Mouse (Mus musculus): Measurements from ENCODE around the gene Nim1k. TPM values are rescaled to one million over a fixed set of nuclear protein-coding genes. Genes with fewer than 3 reads are reported as not detected.
"Not testable (repeated sequence)": the region's sequence is repeated elsewhere in the genome, so short reads cannot be mapped to it uniquely, and the experiment has no call there.

Gene Nim1k
- polyA plus RNA-seq, 1 experiment from 2014 or later = 1.5 TPM

GRCm38 (mm10) chr13:119713821-119714220 lies 41.9 kb downstream of the Nim1k start:
- Histone ChIP-seq H3K27ac (no peak overlapping the region), H3K4me1 (replicated peaks) (no peaks in the 10 kb centered on the region), H3K36me3 (peaks cover 40% of the 10 kb centered on the region), H3K4me3 (no peak overlapping the region), H3K27me3 (ENCODE audit: insufficient read depth, poor library complexity, severe bottlenecking) (no peaks in the 10 kb centered on the region), H3K9me3 (no peaks in the 10 kb centered on the region)
- 70% methylated on average over 9 of the region's 9 CpGs for WGBS
- no peak for DNase-seq (ENCODE audit: low spot score)

- no peaks in the 10 kb centered on the region for H3K9me3 ChIP-seq
- no peak overlapping the region for H3K27ac ChIP-seq
- H3K4me1 ChIP-seq (replicated peaks) = no peaks in the 10 kb centered on the region
- WGBS = 72% methylated on average over 8 of the region's 8 CpGs
- no peak overlapping the region for H3K4me3 ChIP-seq
- H3K27me3 ChIP-seq (ENCODE audit: insufficient read depth, poor library complexity, severe bottlenecking) = no peaks in the 10 kb centered on the region
- no peak for DNase-seq (ENCODE audit: low spot score)
- peaks cover 45% of the 10 kb centered on the region for H3K36me3 ChIP-seq
Measured at GRCm38 (mm10) chr13:119713107-119713787, 42.4 kb downstream of the Nim1k start.

DNA sequence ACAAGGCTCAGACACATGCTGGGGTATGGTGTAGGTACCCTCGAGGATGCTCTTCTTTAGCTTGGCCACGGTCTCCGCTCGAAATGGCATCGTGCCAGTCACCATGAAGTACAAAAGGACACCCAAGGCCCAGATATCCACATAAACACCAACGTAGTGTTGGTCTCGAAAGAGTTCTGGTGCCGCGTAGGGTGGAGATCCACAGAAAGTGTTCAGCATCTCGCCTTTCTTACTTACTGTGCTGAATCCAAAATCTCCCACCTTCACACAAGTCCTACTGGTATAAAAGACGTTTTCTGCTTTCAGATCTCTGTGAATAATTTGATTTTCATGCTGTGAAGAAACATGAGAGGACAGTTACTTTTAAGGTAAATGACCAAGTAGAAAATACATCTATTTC lies 43.2 kb downstream of the Nim1k start:
- Histone ChIP-seq H3K4me3 (no peak overlapping the region), H3K27ac (no peak overlapping the region), H3K36me3 (peaks cover 53% of the 10 kb centered on the region), H3K27me3 (ENCODE audit: insufficient read depth, poor library complexity, severe bottlenecking) (no peaks in the 10 kb centered on the region), H3K4me1 (replicated peaks) (no peaks in the 10 kb centered on the region), H3K9me3 (no peaks in the 10 kb centered on the region)
- no peak for DNase-seq (ENCODE audit: low spot score)
- WGBS = 92% methylated on average over 11 of the region's 11 CpGs

GRCm38 (mm10) chr13:119710268-119710610 lies 45.4 kb downstream of the Nim1k start:
- no peak overlapping the region for H3K4me3 ChIP-seq
- no peak overlapping the region for H3K27ac ChIP-seq
- H3K36me3 ChIP-seq = peaks cover 73% of the 10 kb centered on the region
- H3K9me3 ChIP-seq = no peaks in the 10 kb centered on the region
- H3K27me3 ChIP-seq (ENCODE audit: insufficient read depth, poor library complexity, severe bottlenecking) = no peaks in the 10 kb centered on the region
- H3K4me1 ChIP-seq (replicated peaks) = no peaks in the 10 kb centered on the region
- DNase-seq (ENCODE audit: low spot score) = no peak
- 90% methylated on average over 10 of the region's 10 CpGs for WGBS

DNA sequence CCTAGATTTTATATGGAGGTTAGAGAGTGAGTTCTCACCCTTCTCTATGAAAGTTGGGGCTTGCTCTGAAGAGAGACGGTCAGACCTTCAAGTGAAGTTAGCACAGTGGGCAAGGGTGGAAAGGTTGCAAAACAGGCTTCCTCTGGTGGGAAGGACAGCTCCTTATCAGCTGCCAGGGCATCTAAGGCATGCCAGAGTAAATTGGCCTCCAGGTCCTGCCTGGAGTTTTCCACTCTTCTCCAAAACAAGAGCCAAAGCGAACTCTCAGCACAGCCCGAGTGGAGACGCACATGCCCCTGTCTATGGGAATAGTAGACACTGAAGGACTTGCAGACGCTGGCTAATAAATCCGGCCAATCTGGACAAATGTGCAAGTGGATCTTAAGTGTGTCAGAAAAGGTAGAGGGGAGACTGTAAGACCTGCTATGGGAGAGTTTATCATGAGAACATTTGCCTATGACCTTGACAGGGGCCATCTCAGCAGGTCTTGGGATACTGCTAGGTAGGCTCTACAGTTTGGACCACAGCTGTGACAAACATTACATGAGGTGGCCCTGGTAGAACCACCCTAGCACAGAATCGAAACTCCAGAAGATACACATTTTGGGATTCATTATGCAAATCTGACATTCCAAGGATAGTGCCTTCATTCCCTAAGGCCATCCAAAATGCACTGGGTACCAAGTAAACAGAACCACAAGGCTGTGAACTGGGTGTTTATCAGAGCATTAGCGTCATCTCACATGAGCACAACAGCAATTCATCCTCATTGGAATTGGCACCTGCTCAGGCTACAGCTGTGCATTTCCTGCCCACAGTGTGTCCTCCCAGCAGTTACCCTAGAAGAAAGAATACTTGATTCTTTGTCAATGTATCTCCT lies 46.1 kb downstream of the Nim1k start:
- Histone ChIP-seq H3K36me3 (peaks cover 79% of the 10 kb centered on the region), H3K4me1 (replicated peaks) (no peaks in the 10 kb centered on the region), H3K27me3 (ENCODE audit: insufficient read depth, poor library complexity, severe bottlenecking) (no peaks in the 10 kb centered on the region), H3K9me3 (no peaks in the 10 kb centered on the region), H3K4me3 (no peak overlapping the region), H3K27ac (no peak overlapping the region)
- DNase-seq (ENCODE audit: low spot score) = no peak
- WGBS = 92% methylated on average over 8 of the region's 8 CpGs

DNA sequence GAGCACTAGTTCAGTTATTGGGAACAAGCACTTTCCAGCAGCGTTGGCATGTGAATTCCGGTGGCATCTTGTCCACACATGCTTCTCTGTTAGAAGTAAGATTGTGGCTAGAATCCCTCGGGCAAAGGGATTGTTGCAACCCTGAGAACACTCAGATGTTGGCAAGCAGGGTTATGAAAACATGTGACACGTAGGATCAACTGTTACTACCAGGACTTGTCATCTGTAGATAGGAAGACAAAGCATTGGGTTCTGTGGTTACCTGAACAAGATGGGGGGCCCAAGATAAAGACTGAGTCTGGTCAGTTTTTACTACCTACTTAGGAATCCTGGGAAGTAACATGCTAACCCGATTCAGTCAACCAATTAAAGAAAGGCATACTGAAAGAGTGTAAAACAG lies 46.7 kb downstream of the Nim1k start:
- DNase-seq (ENCODE audit: low spot score) = no peak
- Histone ChIP-seq H3K36me3 (peaks cover 86% of the 10 kb centered on the region), H3K27ac (no peak overlapping the region), H3K4me1 (replicated peaks) (no peaks in the 10 kb centered on the region), H3K27me3 (ENCODE audit: insufficient read depth, poor library complexity, severe bottlenecking) (no peaks in the 10 kb centered on the region), H3K4me3 (no peak overlapping the region), H3K9me3 (no peaks in the 10 kb centered on the region)
- WGBS = 95% methylated on average over 5 of the region's 5 CpGs

DNA sequence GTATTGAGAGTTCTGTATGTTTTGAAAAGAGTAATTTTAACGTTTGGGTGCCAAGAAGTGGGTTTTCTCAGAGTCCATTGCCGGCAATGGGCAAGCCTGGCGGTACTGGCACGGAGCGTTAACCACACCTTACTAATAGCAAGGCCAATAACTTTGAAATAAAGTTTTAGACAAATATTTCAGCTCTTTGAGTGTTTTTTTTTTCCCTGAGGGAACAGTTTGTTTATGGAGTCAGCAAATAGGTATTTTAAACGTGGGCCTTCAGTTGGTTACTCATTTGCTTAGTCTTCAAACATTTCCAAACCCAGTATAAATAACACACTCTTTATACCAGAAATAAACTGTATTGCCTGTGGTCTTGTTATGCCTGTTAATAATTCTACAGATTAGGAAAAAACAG lies 47.8 kb downstream of the Nim1k start:
- 92% methylated on average over 6 of the region's 6 CpGs for WGBS
- no peak overlapping the region for H3K27ac ChIP-seq
- H3K4me1 ChIP-seq (replicated peaks) = no peaks in the 10 kb centered on the region
- no peaks in the 10 kb centered on the region for H3K27me3 ChIP-seq (ENCODE audit: insufficient read depth, poor library complexity, severe bottlenecking)
- H3K9me3 ChIP-seq = no peaks in the 10 kb centered on the region
- H3K4me3 ChIP-seq = no peak overlapping the region
- H3K36me3 ChIP-seq = peaks cover 91% of the 10 kb centered on the region
- no peak for DNase-seq (ENCODE audit: low spot score)

GRCm38 (mm10) chr13:119706953-119707352 lies 48.7 kb downstream of the Nim1k start:
- Histone ChIP-seq H3K36me3 (peaks cover 92% of the 10 kb centered on the region), H3K27ac (no peak overlapping the region), H3K27me3 (ENCODE audit: insufficient read depth, poor library complexity, severe bottlenecking) (no peaks in the 10 kb centered on the region), H3K9me3 (no peaks in the 10 kb centered on the region), H3K4me3 (no peak overlapping the region), H3K4me1 (replicated peaks) (no peaks in the 10 kb centered on the region)
- no peak for DNase-seq (ENCODE audit: low spot score)
- 79% methylated on average over 7 of the region's 7 CpGs for WGBS

DNA sequence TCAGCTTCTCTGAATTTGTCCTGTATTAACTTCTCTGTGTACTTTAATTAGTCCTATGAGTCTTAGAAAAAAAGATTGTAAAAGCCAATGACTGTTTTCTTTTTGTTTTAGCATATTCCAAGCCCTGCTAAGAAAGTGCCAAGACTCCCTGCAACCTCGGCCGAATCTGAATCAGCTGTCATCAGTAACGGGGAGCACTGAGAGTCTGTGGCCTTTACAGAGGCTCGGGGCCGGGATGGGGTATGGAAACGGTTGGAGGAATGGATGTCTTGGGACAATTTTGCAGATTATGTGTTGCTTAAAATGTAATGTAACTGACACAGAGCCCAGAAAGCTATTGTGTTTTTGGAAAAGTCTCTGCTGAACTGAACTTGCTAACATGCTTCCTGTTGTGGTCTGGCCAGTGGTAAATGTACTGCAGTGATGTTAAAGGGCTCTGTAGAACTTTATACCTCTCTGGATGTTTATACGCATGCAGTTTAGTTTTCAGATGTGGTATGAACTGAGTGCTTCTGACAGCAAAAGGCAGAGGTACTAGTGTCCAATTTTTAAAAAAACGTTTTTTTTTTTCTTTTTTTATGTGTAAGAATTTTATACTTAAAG lies 49.3 kb downstream of the Nim1k start:
- not testable (repeated sequence) for H3K27me3 ChIP-seq (ENCODE audit: insufficient read depth, poor library complexity, severe bottlenecking); H3K4me3 ChIP-seq; DNase-seq (ENCODE audit: low spot score); H3K4me1 ChIP-seq (replicated peaks); H3K27ac ChIP-seq; H3K9me3 ChIP-seq
- WGBS = 91% methylated on average over 8 of the region's 8 CpGs
- peaks cover 98% of the 10 kb centered on the region for H3K36me3 ChIP-seq

DNA sequence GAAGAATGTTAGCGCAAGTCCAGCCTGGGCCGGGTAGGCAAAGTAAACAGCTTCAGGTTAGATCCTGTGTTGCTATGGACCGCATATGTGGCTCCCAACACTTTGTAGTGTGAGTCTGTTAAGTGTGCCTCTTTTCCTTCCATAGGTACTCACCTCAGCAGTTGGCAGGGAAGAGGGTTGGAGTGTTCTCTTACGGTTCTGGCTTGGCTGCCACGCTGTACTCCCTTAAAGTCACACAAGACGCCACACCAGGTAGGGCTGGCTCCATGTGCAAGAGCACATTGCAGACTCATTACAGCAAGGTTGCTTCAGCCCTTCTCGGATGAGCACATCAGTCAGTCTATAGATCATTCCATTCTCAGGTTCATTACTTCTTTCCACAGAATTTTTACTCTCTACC lies 51.4 kb downstream of the Nim1k start:
- Histone ChIP-seq H3K36me3 (peaks cover 98% of the 10 kb centered on the region), H3K27me3 (ENCODE audit: insufficient read depth, poor library complexity, severe bottlenecking) (no peaks in the 10 kb centered on the region), H3K27ac (no peak overlapping the region), H3K9me3 (no peaks in the 10 kb centered on the region), H3K4me1 (replicated peaks) (no peaks in the 10 kb centered on the region), H3K4me3 (no peak overlapping the region)
- no peak for DNase-seq (ENCODE audit: low spot score)
- 94% methylated on average over 7 of the region's 7 CpGs for WGBS

GRCm38 (mm10) chr13:119698436-119698835 lies 57.2 kb downstream of the Nim1k start:
- DNase-seq (ENCODE audit: low spot score) = no peak
- H3K4me3 ChIP-seq = no peak overlapping the region
- no peaks in the 10 kb centered on the region for H3K9me3 ChIP-seq
- H3K4me1 ChIP-seq (replicated peaks) = peaks cover 20% of the 10 kb centered on the region
- no peaks in the 10 kb centered on the region for H3K27me3 ChIP-seq (ENCODE audit: insufficient read depth, poor library complexity, severe bottlenecking)
- H3K27ac ChIP-seq = no peak overlapping the region
- WGBS = 98% methylated on average over 4 of the region's 4 CpGs
- H3K36me3 ChIP-seq = peaks cover 97% of the 10 kb centered on the region

DNA sequence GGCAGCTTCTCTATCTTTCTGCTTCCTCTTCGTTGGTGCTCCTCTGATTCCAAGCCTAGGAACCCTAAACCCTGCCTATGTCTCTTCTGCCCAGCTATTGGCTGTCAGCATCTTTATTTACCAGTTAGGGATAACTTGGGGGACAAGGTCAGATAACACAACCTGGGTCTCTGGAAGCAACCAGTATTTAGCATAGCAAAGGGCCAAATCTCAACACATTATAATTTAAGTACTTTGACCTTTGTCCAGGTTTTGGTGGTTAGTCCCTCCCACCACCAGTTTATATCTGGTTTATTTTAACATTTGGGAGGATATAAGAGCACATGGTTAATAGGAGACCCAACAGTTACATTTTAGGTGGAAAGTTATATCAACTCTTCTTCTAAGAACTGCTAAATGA lies 59.2 kb downstream of the Nim1k start:
- no peak overlapping the region for H3K27ac ChIP-seq
- 89% methylated on average over 1 of the region's 1 CpGs for WGBS
- no peak overlapping the region for H3K4me3 ChIP-seq
- H3K27me3 ChIP-seq (ENCODE audit: insufficient read depth, poor library complexity, severe bottlenecking) = no peaks in the 10 kb centered on the region
- H3K36me3 ChIP-seq = peaks cover 85% of the 10 kb centered on the region
- no peak for DNase-seq (ENCODE audit: low spot score)
- H3K9me3 ChIP-seq = no peaks in the 10 kb centered on the region
- peaks cover 34% of the 10 kb centered on the region for H3K4me1 ChIP-seq (replicated peaks)

- no peaks in the 10 kb centered on the region for H3K27me3 ChIP-seq (ENCODE audit: insufficient read depth, poor library complexity, severe bottlenecking)
- H3K4me3 ChIP-seq = no peak overlapping the region; the same call in 1 of the 2 replicates
- no peak for DNase-seq (ENCODE audit: low spot score)
- peaks cover 39% of the 10 kb centered on the region for H3K4me1 ChIP-seq (replicated peaks)
- H3K9me3 ChIP-seq = no peaks in the 10 kb centered on the region
- peaks cover 76% of the 10 kb centered on the region for H3K36me3 ChIP-seq
- H3K27ac ChIP-seq = no peak overlapping the region
- 81% methylated on average over 4 of the region's 4 CpGs for WGBS
Measured at GRCm38 (mm10) chr13:119695676-119696075, 60.0 kb downstream of the Nim1k start.
